Mouse (Mus musculus) kidney, adult 10 weeks (tissue): ENCODE results near the gene Ttf1. TPM values are rescaled to one million over a fixed set of nuclear protein-coding genes. Genes with fewer than 3 reads are reported as not detected.

ENCODE experiments used
- polyA plus RNA-seq: library from polyadenylated mRNA; stranded (reverse); fragments of 350-450 nt; fragmentation: Illumina TruSeq; extraction: RNeasy Lipid Tissue Mini Kit (QIAGEN cat#74804); gene quantifications from one replicate; pipeline ENCODE4 v1.2.3, GENCODE M21; 2014; ENCODE audit warnings: low read depth, low replicate concordance

The Ttf1 gene
- 7.7 TPM for polyA plus RNA-seq

GRCm38 (mm10) chr2:29060135-29060597 lies at the start of gene Ttf1:
Gene Ttf1, plus strand, starts transcription at chr2:29060262.

GRCm38 (mm10) chr2:29054991-29055390 lies 5.1 kb upstream of the Ttf1 start, which contains the start of gene Cfap77:
Gene Cfap77, minus strand, starts transcription at chr2:29055066.

GRCm38 (mm10) chr2:29123907-29124569 lies 64.0 kb downstream of the Ttf1 start, which contains the start of gene Setx:
Gene Setx, plus strand, starts transcription at chr2:29124181.

Other genes starting within 250 kb of the Ttf1 start
- 13.2 TPM for gene Gtf3c4, start 219.9 kb upstream of the Ttf1 start, polyA plus RNA-seq
- 4.9 TPM for gene Ddx31, start 219.9 kb upstream of the Ttf1 start, polyA plus RNA-seq
- not detected for gene Barhl1, start 143.6 kb upstream of the Ttf1 start, polyA plus RNA-seq
- gene Cfap77, start 5.2 kb upstream of the Ttf1 start, polyA plus RNA-seq = 0.24 TPM
- 30.9 TPM for gene Setx, start 63.9 kb downstream of the Ttf1 start, polyA plus RNA-seq
- not detected for gene Ntng2, start 192.7 kb downstream of the Ttf1 start, polyA plus RNA-seq